In genomic region chr14:79277922-79278321, GRCm38 (mm10) we compare ENCODE assay signal across 17 mouse cellular contexts. TPM values are rescaled to one million over a fixed set of nuclear protein-coding genes. Genes with fewer than 3 reads are reported as not detected.
DNase-seq lines count a peak whose midpoint lies in the region; ATAC-seq and TF ChIP-seq lines count a peak whose summit lies in the region.
"Had no signal": no experiment of that assay in that cellular context is flagged by ENCODE, and none has a peak within 500 bp of the region (broad histone marks: within the 10 kb centered on the region; RNA-seq: fewer than 3 reads in every experiment).

No protein-coding gene starts in this region.

- H3K4me2 ChIP-seq in lung, postnatal 0 days (replicated peaks; ENCODE audit: low read depth, low read length) = no peak overlapping the region
- no peak overlapping the region for H3K4me2 ChIP-seq in heart, embryonic 15.5 days
- H3K4me2 ChIP-seq: embryonic facial prominence, embryonic 15.5 days; hindbrain, embryonic 15.5 days; limb, embryonic 12.5 days; lung, embryonic 14.5 days; stomach, embryonic 15.5 days had no signal

- WGBS in lung, postnatal 0 days = 36% methylated on average over 7 of the region's 7 CpGs
- 30% methylated on average over 7 of the region's 7 CpGs for WGBS in heart, embryonic 15.5 days

- H3K4me3 ChIP-seq in lung, postnatal 0 days (ENCODE audit: low read depth, low read length) = no peak overlapping the region
- no peak overlapping the region for H3K4me3 ChIP-seq in heart, embryonic 15.5 days
- H3K4me3 ChIP-seq: embryonic facial prominence, embryonic 15.5 days; hindbrain, embryonic 15.5 days; limb, embryonic 12.5 days; stomach, embryonic 15.5 days had no signal

- no peak overlapping the region for H3K9ac ChIP-seq in lung, postnatal 0 days (replicated peaks; ENCODE audit: low read depth)
- no peak overlapping the region for H3K9ac ChIP-seq in heart, embryonic 15.5 days
- H3K9ac ChIP-seq: embryonic facial prominence, embryonic 15.5 days; hindbrain, embryonic 15.5 days; limb, embryonic 12.5 days; lung, embryonic 14.5 days; stomach, embryonic 15.5 days had no signal

- no peaks in the 10 kb centered on the region for H3K36me3 ChIP-seq in lung, postnatal 0 days (ENCODE audit: insufficient read depth, low read length)
- H3K36me3 ChIP-seq in heart, embryonic 15.5 days = no peaks in the 10 kb centered on the region
- H3K36me3 ChIP-seq: embryonic facial prominence, embryonic 15.5 days; hindbrain, embryonic 15.5 days; limb, embryonic 12.5 days; stomach, embryonic 15.5 days had no signal

- TF ChIP-seq CTCF in lung, postnatal 0 days (IDR thresholded peaks at IDR 0.05) = no peak

- TF ChIP-seq EP300 in lung, postnatal 0 days (IDR thresholded peaks at IDR 0.05) = no peak

- no peaks in the 10 kb centered on the region for H3K9me3 ChIP-seq in lung, postnatal 0 days (ENCODE audit: low read length)
- H3K9me3 ChIP-seq in heart, embryonic 15.5 days (replicated peaks) = no peaks in the 10 kb centered on the region
- H3K9me3 ChIP-seq: embryonic facial prominence, embryonic 15.5 days; hindbrain, embryonic 15.5 days; limb, embryonic 12.5 days; stomach, embryonic 15.5 days had no signal

- peaks cover 11% of the 10 kb centered on the region; the same call in 1 of the 2 replicates for H3K4me1 ChIP-seq in lung, postnatal 0 days (ENCODE audit: insufficient read depth, low read depth, low read length)
- H3K4me1 ChIP-seq in heart, embryonic 15.5 days (replicated peaks) = peaks cover 16% of the 10 kb centered on the region
- H3K4me1 ChIP-seq: embryonic facial prominence, embryonic 15.5 days; stomach, embryonic 15.5 days had no signal

- H3K27ac ChIP-seq in lung, postnatal 0 days (ENCODE audit: low read length) = peak overlapping the region; percentile 69
- H3K27ac ChIP-seq in heart, embryonic 15.5 days = 0 out of 2 replicates have a peak overlapping the region, but pooled peaks have one; percentile 15
- H3K27ac ChIP-seq: embryonic facial prominence, embryonic 15.5 days; hindbrain, embryonic 15.5 days; limb, embryonic 12.5 days; stomach, embryonic 15.5 days had no signal

- no peak for ATAC-seq in lung, postnatal 0 days
- no peak for ATAC-seq in heart, embryonic 15.5 days (replicated peaks; ENCODE audit: insufficient number of reproducible peaks, insufficient read depth, low FRiP score, low read depth)

- H3K27me3 ChIP-seq in lung, postnatal 0 days (replicated peaks; ENCODE audit: insufficient read depth, low read length) = no peaks in the 10 kb centered on the region
- no peaks in the 10 kb centered on the region for H3K27me3 ChIP-seq in heart, embryonic 15.5 days
- H3K27me3 ChIP-seq: embryonic facial prominence, embryonic 15.5 days; hindbrain, embryonic 15.5 days; limb, embryonic 12.5 days; stomach, embryonic 15.5 days had no signal

- peak; percentile 72 for DNase-seq in adrenal gland, postnatal 10 days
- DNase-seq in adrenal gland, adult 8-10 months = no peak
- DNase-seq in lung, postnatal 0 days (ENCODE audit: low spot score) = no peak
- DNase-seq in lung, postnatal 36 days = no peak
- peak; percentile 74 to 76 for DNase-seq in kidney, postnatal 36 days
- DNase-seq in right cerebral cortex, adult 2 months (ENCODE audit: low spot score in 2 of 2) = no peak
- DNase-seq in ovary, postnatal 10 days (ENCODE audit: low spot score) = no peak
- DNase-seq: cerebellum, adult 9-10 months; lung, embryonic 14.5 days; retina, postnatal 1 day had no signal

RNA-seq across cellular contexts. Expression of gene Rgcc, which starts 23.5 kb away (rescaled TPM):
- 100 to 1,000 TPM; 154 to 227 TPM for total RNA-seq in adrenal gland, postnatal 10 days (2021)
- total RNA-seq in adrenal gland, adult 8-10 months (2022) = 100 to 1,000 TPM in 3 of 4 experiments, 10 to 100 TPM in 1; 88.1 to 240 (median 162) TPM
- 357 and 645 TPM in 2 replicates for polyA plus RNA-seq in lung, postnatal 0 days (2015; fragmentation: Nextera tagmentation; extraction: Ambion mirVana)
- polyA plus RNA-seq in heart, embryonic 15.5 days (2015; fragmentation: Nextera tagmentation; extraction: Ambion mirVana) = 23.8 and 57.0 TPM in 2 replicates

RNA-seq across cellular contexts. Expression of gene Zfp957, which starts 30.8 kb away (rescaled TPM):
- not detected for total RNA-seq in adrenal gland, postnatal 10 days (2021)
- total RNA-seq in adrenal gland, adult 8-10 months (2022) = under 1 TPM in 1 of 4 experiments, not detected in 3; 0.12 TPM
- not detected in 2 replicates for polyA plus RNA-seq in lung, postnatal 0 days (2015; fragmentation: Nextera tagmentation; extraction: Ambion mirVana)
- polyA plus RNA-seq in heart, embryonic 15.5 days (2015; fragmentation: Nextera tagmentation; extraction: Ambion mirVana) = not detected in 2 replicates
- total RNA-seq: layer of hippocampus, postnatal 10 days had no signal
- polyA plus RNA-seq: embryonic facial prominence, embryonic 15.5 days; hindbrain, embryonic 15.5 days; limb, embryonic 12.5 days; lung, embryonic 14.5 days; neural tube, embryonic 11.5 days; stomach, embryonic 15.5 days had no signal

Comparison
In these comparisons a context has a peak if more than half of its experiments do, and no peak if none do; other contexts are left out.
1. DNase-seq: peak in adrenal gland, postnatal 10 days (single experiment) and kidney, postnatal 36 days (2 of 2); none in adrenal gland, adult 8-10 months (single experiment), lung, postnatal 0 days (single experiment), lung, postnatal 36 days (single experiment), right cerebral cortex, adult 2 months (0 of 2) and ovary, postnatal 10 days (single experiment).